Mouse (Mus musculus) embryonic facial prominence, embryonic 13.5 days (tissue): ENCODE measurements at regions not wholly inside any gene's neighbourhood (a gene's known extent, or its start where the extent isn't known, plus 50 kb on each side); places are given as distances from the start of the nearest gene placed in this dataset.
A peak's percentile ranks its signal among the peaks of the same experiment; 100 is the strongest.

ENCODE experiments used
- ATAC-seq: fragments of 200-750 bp; cut with Nextera tagmentation; 2 replicates; pipeline ENCODE4 v1.8.0; 2017; ENCODE audit warnings: low read depth; ENCODE audit not compliant: insufficient number of reproducible peaks, insufficient read depth, low FRiP score, low TSS enrichment
- H3K27ac ChIP-seq: fragments of 300-500 bp; sonication (generic); 2 replicates; pipeline ENCODE4 v1.5.1; 2015; ENCODE audit warnings: moderate library complexity, mild to moderate bottlenecking, inconsistent platforms
- H3K27me3 ChIP-seq: fragments of 300-500 bp; sonication (generic); 2 replicates; pipeline ENCODE4 v1.6.1; 2015; ENCODE audit warnings: mild to moderate bottlenecking, inconsistent platforms
- H3K36me3 ChIP-seq: fragments of 300-500 bp; sonication (generic); 2 replicates; pipeline ENCODE4 v1.6.1; 2015; ENCODE audit warnings: mild to moderate bottlenecking, inconsistent platforms
- H3K4me1 ChIP-seq: fragments of 300-500 bp; sonication (generic); 2 replicates; pipeline ENCODE4 v1.6.1; 2015; ENCODE audit warnings: inconsistent platforms
- H3K4me2 ChIP-seq: fragments of 300-500 bp; sonication (generic); 2 replicates; pipeline ENCODE4 v1.6.1; 2015; ENCODE audit warnings: moderate library complexity, mild to moderate bottlenecking, inconsistent platforms
- H3K4me3 ChIP-seq: fragments of 300-500 bp; sonication (generic); 2 replicates; pipeline ENCODE4 v1.5.1; 2015; ENCODE audit warnings: mild to moderate bottlenecking, inconsistent platforms
- H3K9ac ChIP-seq: fragments of 300-500 bp; sonication (generic); 2 replicates; pipeline ENCODE4 v1.6.1; 2015; ENCODE audit warnings: mild to moderate bottlenecking, inconsistent platforms
- H3K9me3 ChIP-seq: fragments of 300-500 bp; sonication (generic); 2 replicates; pipeline ENCODE4 v1.6.1; 2016; ENCODE audit warnings: inconsistent platforms
- WGBS: fragments of 180-500 bp; shearing (Covaris S2); methylation state at CpG from one replicate; pipeline ENCODE4 v1.1.7; 2015; ENCODE audit warnings: mixed read lengths; 5-methylcytosine and 5-hydroxymethylcytosine counted together

GRCm38 (mm10) chr16:76532142-76532927, 158.7 kb upstream of the Nrip1 start:
- no peaks in the 10 kb centered on the region for H3K27me3 ChIP-seq
- no peaks in the 10 kb centered on the region for H3K36me3 ChIP-seq
- no peaks in the 10 kb centered on the region for H3K9me3 ChIP-seq
- no peak overlapping the region for H3K4me2 ChIP-seq
- ATAC-seq: no peak
- H3K4me3 ChIP-seq: no peak overlapping the region
- H3K27ac ChIP-seq: no peak overlapping the region
- WGBS: 52% methylated on average over 19 of the region's 19 CpGs
- H3K9ac ChIP-seq: no peak overlapping the region
- 0 out of 2 replicates have a peak, but pooled peaks cover 5% of the 10 kb centered on the region for H3K4me1 ChIP-seq

GRCm38 (mm10) chr16:76530886-76531285, 157.3 kb upstream of the Nrip1 start:
- 88% methylated on average over 3 of the region's 3 CpGs for WGBS
- Histone ChIP-seq H3K9me3 (no peaks in the 10 kb centered on the region), H3K4me1 (0 out of 2 replicates have a peak, but pooled peaks cover 5% of the 10 kb centered on the region), H3K4me2 (no peak overlapping the region), H3K4me3 (no peak overlapping the region), H3K9ac (no peak overlapping the region), H3K27me3 (no peaks in the 10 kb centered on the region), H3K27ac (no peak overlapping the region), H3K36me3 (no peaks in the 10 kb centered on the region)
- no peak for ATAC-seq

GRCm38 (mm10) chr16:76529613-76530012, 156.0 kb upstream of the Nrip1 start:
- Histone ChIP-seq H3K36me3 (no peaks in the 10 kb centered on the region), H3K27me3 (no peaks in the 10 kb centered on the region), H3K9ac (no peak overlapping the region), H3K9me3 (no peaks in the 10 kb centered on the region), H3K4me1 (0 out of 2 replicates have a peak, but pooled peaks cover 8% of the 10 kb centered on the region), H3K4me2 (no peak overlapping the region), H3K27ac (no peak overlapping the region), H3K4me3 (no peak overlapping the region)
- 97% methylated on average over 4 of the region's 4 CpGs for WGBS
- no peak for ATAC-seq

- no peak for ATAC-seq
Measured at GRCm38 (mm10) chr16:76527106-76527949, 153.7 kb upstream of the Nrip1 start.

GRCm38 (mm10) chr16:76525563-76525962, 151.9 kb upstream of the Nrip1 start:
- H3K9ac ChIP-seq: no peak overlapping the region
- H3K9me3 ChIP-seq: no peaks in the 10 kb centered on the region
- H3K4me2 ChIP-seq: no peak overlapping the region
- no peak for ATAC-seq
- no peaks in the 10 kb centered on the region for H3K36me3 ChIP-seq
- WGBS: 80% methylated on average over 5 of the region's 5 CpGs
- no peak overlapping the region for H3K27ac ChIP-seq
- H3K4me3 ChIP-seq: no peak overlapping the region
- H3K27me3 ChIP-seq: no peaks in the 10 kb centered on the region
- 0 out of 2 replicates have a peak, but pooled peaks cover 4% of the 10 kb centered on the region for H3K4me1 ChIP-seq

More at GRCm38 (mm10) chr16:76527106-76527949, 153.7 kb upstream of the Nrip1 start:
- Histone ChIP-seq H3K4me3 (no peak overlapping the region), H3K27me3 (no peaks in the 10 kb centered on the region), H3K4me2 (no peak overlapping the region), H3K9me3 (no peaks in the 10 kb centered on the region), H3K27ac (no peak overlapping the region), H3K36me3 (no peaks in the 10 kb centered on the region), H3K4me1 (0 out of 2 replicates have a peak, but pooled peaks cover 7% of the 10 kb centered on the region), H3K9ac (no peak overlapping the region)
- WGBS: 85% methylated on average over 6 of the region's 6 CpGs

GRCm38 (mm10) chr16:76524921-76525320, 151.3 kb upstream of the Nrip1 start:
- H3K36me3 ChIP-seq: no peaks in the 10 kb centered on the region
- H3K4me1 ChIP-seq: 0 out of 2 replicates have a peak, but pooled peaks cover 4% of the 10 kb centered on the region
- no peak overlapping the region for H3K9ac ChIP-seq
- WGBS: 49% methylated on average over 4 of the region's 4 CpGs
- ATAC-seq: no peak
- H3K9me3 ChIP-seq: no peaks in the 10 kb centered on the region
- H3K27ac ChIP-seq: no peak overlapping the region
- no peak overlapping the region for H3K4me2 ChIP-seq
- H3K4me3 ChIP-seq: no peak overlapping the region
- H3K27me3 ChIP-seq: no peaks in the 10 kb centered on the region

- H3K9me3 ChIP-seq: no peaks in the 10 kb centered on the region
- ATAC-seq: no peak
- no peaks in the 10 kb centered on the region for H3K27me3 ChIP-seq
- H3K36me3 ChIP-seq: no peaks in the 10 kb centered on the region
- H3K4me1 ChIP-seq: 0 out of 2 replicates have a peak, but pooled peaks cover 4% of the 10 kb centered on the region
- H3K4me3 ChIP-seq: no peak overlapping the region
- H3K27ac ChIP-seq: no peak overlapping the region
- no peak overlapping the region for H3K9ac ChIP-seq
- WGBS: 94% methylated on average over 6 of the region's 6 CpGs
- H3K4me2 ChIP-seq: no peak overlapping the region
Measured at GRCm38 (mm10) chr16:76521142-76521541, 147.5 kb upstream of the Nrip1 start.

GRCm38 (mm10) chr16:76520643-76520993, 147.0 kb upstream of the Nrip1 start:
- no peaks in the 10 kb centered on the region for H3K27me3 ChIP-seq
- 0 out of 2 replicates have a peak, but pooled peaks cover 4% of the 10 kb centered on the region for H3K4me1 ChIP-seq
- H3K9me3 ChIP-seq: no peaks in the 10 kb centered on the region
- no peaks in the 10 kb centered on the region for H3K36me3 ChIP-seq
- no peak overlapping the region for H3K4me3 ChIP-seq
- no peak overlapping the region for H3K9ac ChIP-seq
- ATAC-seq: no peak
- H3K4me2 ChIP-seq: no peak overlapping the region
- no peak overlapping the region for H3K27ac ChIP-seq
- 76% methylated on average over 3 of the region's 3 CpGs for WGBS

GRCm38 (mm10) chr16:76519911-76520642, 146.4 kb upstream of the Nrip1 start:
- no peaks in the 10 kb centered on the region for H3K27me3 ChIP-seq
- H3K27ac ChIP-seq: no peak overlapping the region
- H3K9ac ChIP-seq: no peak overlapping the region
- H3K4me1 ChIP-seq: 0 out of 2 replicates have a peak, but pooled peaks cover 4% of the 10 kb centered on the region
- H3K4me2 ChIP-seq: no peak overlapping the region
- H3K4me3 ChIP-seq: no peak overlapping the region
- ATAC-seq: no peak
- WGBS: 84% methylated on average over 10 of the region's 10 CpGs
- H3K9me3 ChIP-seq: no peaks in the 10 kb centered on the region
- no peaks in the 10 kb centered on the region for H3K36me3 ChIP-seq

GRCm38 (mm10) chr16:76510861-76511260, 137.2 kb upstream of the Nrip1 start:
- Histone ChIP-seq H3K4me3 (0 out of 2 replicates have a peak overlapping the region, but pooled peaks have one; percentile 6), H3K27ac (no peak overlapping the region), H3K9me3 (no peaks in the 10 kb centered on the region), H3K9ac (no peak overlapping the region), H3K27me3 (no peaks in the 10 kb centered on the region), H3K4me2 (peak overlapping the region; percentile 49), H3K4me1 (no peaks in the 10 kb centered on the region), H3K36me3 (no peaks in the 10 kb centered on the region)
- no peak for ATAC-seq
- WGBS: 31% methylated on average over 8 of the region's 8 CpGs

- Histone ChIP-seq H3K4me3 (no peak overlapping the region), H3K9ac (no peak overlapping the region), H3K4me2 (no peak overlapping the region), H3K27ac (no peak overlapping the region), H3K4me1 (no peaks in the 10 kb centered on the region), H3K36me3 (no peaks in the 10 kb centered on the region), H3K9me3 (no peaks in the 10 kb centered on the region), H3K27me3 (no peaks in the 10 kb centered on the region)
- ATAC-seq: no peak
- WGBS: 82% methylated on average over 6 of the region's 6 CpGs
Measured at GRCm38 (mm10) chr16:76509109-76509650, 135.6 kb upstream of the Nrip1 start.
